Mouse (Mus musculus) MN1 (cell line): ENCODE measurements around the gene Theg.

Experiments used
- DNase-seq: peaks from one replicate; pipeline ENCODE4 v3.0.0-alpha.2; 2016; ENCODE audit warnings: low spot score

Gene Theg

GRCm38 (mm10) chr10:79554330-79555237 is 32.5 kb downstream of the Theg start, which contains the start of gene Mier2:
Gene Mier2, minus strand, starts transcription at chr10:79555199.
- DNase-seq: peak; percentile 86

GRCm38 (mm10) chr10:79553691-79554090 is 33.4 kb downstream of the Theg start:
- DNase-seq: no peak

DNA sequence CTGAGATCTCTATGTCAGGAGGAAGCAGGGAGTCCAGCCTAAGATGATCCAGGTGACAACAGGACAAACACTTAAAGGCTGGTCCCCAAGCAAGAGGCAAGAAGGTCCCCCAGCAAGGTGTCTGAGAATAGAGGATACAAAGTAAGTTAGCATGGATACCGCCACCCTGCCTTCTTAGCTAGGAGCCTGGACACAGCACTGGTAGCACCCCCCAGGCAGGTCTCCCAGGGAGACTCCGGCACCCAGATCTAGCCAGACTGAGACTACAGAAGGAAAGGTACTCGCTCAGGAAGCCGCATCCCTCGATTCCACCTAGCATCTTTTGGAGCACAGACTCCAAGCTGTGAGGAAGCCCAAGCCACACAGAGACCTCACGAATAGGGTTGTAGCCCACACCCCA is 34.0 kb downstream of the Theg start:
- DNase-seq: no peak

DNA sequence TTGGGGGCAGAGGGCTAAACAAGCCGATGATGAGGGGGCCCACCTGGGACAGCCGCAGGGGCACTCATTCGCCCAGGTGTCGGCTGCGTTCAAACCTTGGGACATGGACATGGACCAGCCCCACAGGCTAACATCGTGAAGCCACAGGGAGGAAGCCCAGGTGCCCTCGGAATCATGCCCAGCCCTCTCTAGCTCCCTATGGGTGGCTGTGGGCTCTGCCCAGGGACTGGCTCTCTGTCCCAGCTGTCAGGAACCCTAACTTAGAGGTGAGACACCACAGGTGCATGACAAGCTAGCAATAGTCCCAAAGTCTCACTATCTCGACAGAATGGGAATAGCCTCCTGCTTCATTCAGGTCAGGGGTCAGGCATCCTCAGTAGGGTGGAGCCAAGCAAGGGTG is 34.6 kb downstream of the Theg start:
- DNase-seq: no peak

- DNase-seq: no peak
These were observed 36.8 kb downstream of the Theg start for GRCm38 (mm10) chr10:79550366-79550765.

GRCm38 (mm10) chr10:79548971-79549723 is 38.0 kb downstream of the Theg start:
- no peak for DNase-seq

DNA sequence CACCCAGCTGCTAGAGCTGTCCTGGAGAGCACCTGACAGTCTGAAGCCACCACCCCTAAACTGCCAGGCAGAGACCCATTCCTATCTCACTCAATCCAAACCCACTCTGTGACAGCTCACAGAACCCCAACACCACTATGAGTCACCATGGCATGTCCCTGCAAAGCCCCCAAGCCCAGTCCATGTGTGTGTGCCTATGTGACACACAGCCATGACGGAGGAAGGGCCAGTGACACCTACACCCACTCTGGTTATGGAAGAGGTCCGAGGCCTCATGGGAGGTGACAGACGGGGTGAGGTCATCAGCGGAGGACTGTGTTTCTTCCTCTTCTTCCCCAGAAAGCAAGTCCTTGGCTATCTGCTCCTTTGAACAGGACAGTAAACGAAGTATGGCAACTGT is 38.6 kb downstream of the Theg start:
- no peak for DNase-seq

- no peak for DNase-seq
These were observed 39.9 kb downstream of the Theg start for GRCm38 (mm10) chr10:79547148-79547675.

- DNase-seq: no peak
These were observed 40.6 kb downstream of the Theg start for GRCm38 (mm10) chr10:79546483-79546882.

DNA sequence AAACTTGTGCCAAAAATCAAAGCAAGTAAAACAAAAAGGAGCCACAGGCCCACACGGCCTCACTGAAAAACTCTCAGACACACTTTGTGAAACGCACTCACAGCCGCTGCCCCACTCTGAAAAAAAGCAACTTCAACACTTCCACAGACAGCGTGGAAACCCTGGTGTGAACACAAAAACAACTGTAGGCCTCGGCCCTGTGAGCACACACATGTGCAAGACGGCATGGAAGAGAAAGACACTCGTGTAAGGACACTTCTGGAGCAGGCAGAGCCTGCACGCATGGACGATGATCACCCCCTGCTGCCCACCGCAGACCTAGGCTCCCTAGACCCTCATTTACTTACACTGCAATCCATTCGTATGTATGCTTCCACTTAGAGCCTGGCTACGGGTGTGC is 41.2 kb downstream of the Theg start:
- no peak for DNase-seq

DNA sequence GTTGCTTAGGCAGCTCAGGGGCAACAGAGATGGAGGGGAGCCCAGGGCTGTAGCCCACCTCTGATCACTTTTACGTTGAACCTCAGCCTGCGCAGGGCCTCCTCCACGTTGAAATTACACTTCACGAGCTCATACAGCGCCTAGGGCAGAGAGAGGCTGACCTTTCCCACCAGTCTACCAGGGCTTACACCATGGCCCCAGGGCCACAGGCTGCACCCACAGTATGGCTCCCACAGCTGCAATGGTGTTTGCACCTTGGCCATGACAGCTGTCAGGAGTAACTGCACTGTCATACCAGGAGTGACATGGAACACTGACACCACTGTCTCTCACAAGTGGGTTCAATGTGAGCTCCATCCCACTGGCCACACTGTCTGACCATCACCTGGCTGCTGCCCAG is 42.5 kb downstream of the Theg start:
- no peak for DNase-seq

DNA sequence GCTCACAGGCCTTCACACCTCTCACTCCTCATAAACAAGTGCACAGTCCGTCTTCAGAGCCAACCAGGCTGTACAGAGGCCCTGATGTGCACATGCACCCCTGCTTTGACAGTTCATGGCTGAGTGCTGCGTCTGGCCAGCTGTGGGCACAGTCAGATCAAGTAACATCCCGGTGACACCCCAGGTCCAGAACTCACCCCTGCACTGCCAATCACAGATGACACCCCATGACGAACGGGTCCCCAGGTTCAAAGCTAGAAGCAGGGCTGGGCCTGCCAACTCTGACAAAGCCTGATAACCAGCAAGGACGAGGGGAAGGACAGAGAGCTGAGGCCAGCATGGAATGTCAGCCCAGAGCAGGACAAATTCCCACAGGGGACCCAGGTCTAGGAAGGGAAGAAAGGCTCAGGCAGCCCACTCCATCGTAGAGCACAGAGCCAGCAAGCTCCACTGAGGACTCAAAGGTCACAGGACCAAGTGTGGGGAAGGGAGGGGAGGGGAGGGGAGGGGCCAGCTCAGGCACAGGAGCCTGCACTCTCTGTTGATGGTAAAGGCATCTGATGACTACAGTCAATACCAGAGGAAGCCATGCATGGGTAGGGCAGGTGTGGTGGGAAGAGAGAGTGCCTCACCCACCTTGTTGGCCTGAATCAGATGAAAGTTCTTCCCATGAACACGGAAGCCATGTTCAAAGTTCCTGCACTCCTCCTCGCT is 43.1 kb downstream of the Theg start:
- DNase-seq: no peak

- no peak for DNase-seq
These were observed 45.0 kb downstream of the Theg start for GRCm38 (mm10) chr10:79542171-79542570.

DNA sequence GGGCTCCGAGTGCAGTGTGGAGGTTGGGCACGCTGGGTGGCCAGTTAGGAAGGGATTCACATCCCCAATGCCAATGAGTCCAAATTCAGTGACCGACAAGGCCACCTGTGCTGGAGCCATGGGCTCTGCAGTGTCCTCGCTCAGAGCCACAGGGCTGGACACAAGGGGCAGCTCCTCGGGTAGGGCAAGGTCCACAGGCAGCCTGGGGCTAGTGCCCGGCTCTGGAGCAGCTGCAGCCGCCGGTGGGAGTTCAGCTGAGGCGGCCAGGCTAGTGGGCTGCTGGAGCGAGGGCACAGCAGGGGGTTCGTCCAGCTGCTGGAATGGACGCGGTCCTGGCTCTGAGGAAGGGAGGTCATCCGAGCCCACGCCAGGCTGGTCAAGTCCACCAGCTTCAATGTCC is 45.6 kb downstream of the Theg start:
- DNase-seq: no peak

DNA sequence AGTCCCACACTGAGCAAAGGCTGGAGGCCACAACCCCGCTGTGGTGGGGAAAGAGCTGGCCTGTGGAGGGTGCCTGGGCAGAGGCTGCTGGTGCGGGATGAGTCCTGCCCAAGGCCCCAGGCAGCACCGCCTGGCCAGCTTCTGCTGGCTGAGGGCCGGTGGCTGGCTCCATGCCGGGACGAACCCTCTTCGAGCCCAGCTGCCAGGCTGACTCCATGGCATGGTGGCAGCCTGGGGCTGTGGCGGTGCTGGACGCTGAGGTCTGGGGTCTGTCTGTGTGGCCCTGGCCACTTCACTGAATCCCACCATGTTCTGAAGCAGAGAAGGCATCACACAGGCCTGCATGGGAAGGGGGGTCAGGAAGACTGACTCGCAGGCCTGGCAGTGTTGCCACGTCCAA is 46.4 kb downstream of the Theg start:
- no peak for DNase-seq

DNA sequence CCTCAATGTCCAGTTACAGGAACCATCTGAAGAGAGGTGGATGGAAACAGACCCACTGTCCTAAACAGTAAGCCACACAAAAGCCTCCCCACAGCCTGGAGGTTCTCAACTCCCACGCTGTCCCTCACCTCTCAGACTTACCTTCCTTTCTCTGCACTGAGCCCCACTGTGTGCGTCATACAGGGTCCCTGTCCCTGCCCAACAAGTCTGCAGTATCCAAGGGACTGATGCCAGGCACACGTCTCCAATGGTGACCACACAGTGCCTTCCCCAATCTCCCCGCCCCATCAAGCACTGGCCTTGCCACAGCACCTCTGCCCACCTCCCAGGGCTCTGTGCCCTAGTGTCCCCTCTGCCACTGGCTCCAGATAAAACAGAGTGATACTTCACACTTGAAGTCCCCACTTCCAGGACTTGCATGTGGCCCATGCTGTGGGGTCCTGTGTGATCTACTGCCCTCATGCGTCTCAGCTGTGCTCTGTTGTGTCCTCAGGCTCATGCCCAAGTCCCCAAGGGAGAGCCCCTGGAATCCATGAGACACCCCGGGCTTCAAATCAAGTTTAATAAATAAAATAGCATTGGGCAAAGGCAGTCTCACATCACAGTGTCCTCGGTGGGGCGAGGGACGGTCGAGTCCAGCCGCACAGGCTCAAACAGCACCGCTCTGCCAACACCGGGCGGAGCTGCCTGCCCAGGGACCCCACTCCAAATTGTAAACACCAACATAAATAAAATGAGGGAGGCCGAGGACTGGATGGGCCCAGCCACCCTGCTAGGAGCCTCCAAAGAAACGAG is 47.2 kb downstream of the Theg start:
- DNase-seq: no peak

DNA sequence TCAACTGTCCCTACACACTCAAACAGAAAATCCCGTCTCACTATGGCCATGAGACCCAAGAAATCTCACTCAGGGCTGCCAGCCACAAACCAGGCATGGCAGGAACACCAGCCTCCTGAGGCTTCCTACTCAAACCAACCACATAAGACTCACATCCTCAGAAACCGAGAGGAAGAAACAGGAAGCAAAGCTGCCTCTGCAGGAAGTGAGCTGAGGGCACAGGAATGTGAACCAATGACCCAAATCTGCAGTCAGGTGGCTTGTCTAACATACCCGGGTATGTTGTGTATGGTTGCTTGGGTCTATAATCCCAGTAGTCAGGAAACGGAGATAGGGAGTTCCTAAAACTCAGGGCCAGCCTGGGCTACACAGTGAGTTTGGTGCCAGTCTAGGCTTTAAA is 48.3 kb downstream of the Theg start:
- no peak for DNase-seq

- no peak for DNase-seq
These were observed 48.8 kb downstream of the Theg start for GRCm38 (mm10) chr10:79538323-79538722.

DNA sequence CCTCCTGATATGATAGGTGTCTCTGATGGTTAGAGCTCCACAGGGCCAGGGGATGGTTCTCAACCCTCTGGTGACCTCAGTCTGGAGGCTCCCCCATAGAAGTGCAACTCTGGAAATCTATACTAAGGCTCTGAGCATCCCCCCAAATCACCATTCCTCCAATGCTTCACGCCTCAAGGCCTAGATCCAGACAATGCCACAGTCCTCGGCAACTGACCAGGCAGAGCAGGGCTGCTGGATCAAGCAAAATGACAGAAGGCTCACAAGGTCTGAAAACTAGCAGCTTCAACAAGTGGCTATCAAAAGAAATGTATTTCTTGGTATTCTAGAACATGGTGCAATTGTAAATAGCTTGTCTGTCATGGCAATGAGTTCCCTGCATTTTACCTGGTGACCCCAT is 49.4 kb downstream of the Theg start:
- DNase-seq: no peak

DNA sequence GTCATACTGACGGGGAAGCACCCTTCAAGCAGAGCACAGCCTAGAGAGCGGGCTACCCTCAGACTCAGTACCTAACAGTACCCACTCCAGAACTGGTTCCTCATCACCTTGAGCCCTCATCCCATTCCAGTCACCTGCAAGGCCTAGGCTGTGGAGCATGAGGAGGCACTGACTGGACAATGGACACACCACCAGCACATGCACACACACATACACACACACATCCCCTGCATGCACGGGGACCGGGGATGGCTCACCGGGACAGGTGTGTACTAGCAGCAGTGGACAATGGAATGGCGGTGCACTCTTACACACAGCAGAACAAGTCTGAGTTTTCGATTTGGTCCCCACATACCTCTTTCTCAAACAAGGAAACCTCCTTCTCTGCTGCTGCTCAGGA is 49.9 kb downstream of the Theg start:
- DNase-seq: no peak

- no peak for DNase-seq
These were observed 50.6 kb downstream of the Theg start for GRCm38 (mm10) chr10:79536461-79537080.
